Comparison of ENCODE assay signal across 7 mouse cellular contexts in the genomic region with DNA sequence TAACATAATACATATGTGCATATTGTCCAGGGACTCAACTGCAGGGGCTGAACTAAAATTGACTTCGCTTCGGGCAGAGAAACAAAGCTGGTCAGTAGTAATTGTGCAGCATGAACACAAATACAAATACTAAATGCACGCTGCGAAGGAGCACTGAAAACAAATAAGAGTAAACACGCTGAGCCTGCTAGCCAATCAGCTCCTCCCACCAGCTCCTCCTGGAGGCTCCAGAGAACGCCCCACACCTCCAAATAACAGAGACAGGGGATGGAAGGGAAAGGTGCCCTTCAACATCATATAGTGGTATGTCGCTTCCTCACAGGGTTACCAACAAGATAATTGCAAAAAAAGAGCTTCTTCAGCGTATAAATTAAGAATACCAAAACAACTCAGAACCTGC.
DNase-seq lines count a peak whose midpoint lies in the region; ATAC-seq and TF ChIP-seq lines count a peak whose summit lies in the region.

No protein-coding gene starts in this region.

- no peaks in the 10 kb centered on the region for H3K27me3 ChIP-seq in C2C12 (ENCODE audit: control insufficient read depth, insufficient read depth, insufficient read length)
- no peaks in the 10 kb centered on the region for H3K27me3 ChIP-seq in forebrain, embryonic 12.5 days
- no peaks in the 10 kb centered on the region for H3K27me3 ChIP-seq in midbrain, embryonic 10.5 days (ENCODE audit: low read depth, poor library complexity, severe bottlenecking)
- no peaks in the 10 kb centered on the region for H3K27me3 ChIP-seq in thymus, adult 2 months (ENCODE audit: control insufficient read depth, insufficient read depth, low read length)

- H3K27ac ChIP-seq in bone marrow macrophage, adult 2 months (ENCODE audit: insufficient read depth, low read depth, low read length) = peak overlapping the region; percentile 76; the same call in 1 of the 2 replicates
- peak overlapping the region; percentile 93 for H3K27ac ChIP-seq in forebrain, embryonic 12.5 days
- H3K27ac ChIP-seq in midbrain, embryonic 10.5 days (replicated peaks) = peak overlapping the region; percentile 89
- peak overlapping the region; percentile 98 for H3K27ac ChIP-seq in thymus, adult 2 months (ENCODE audit: control insufficient read depth, insufficient read depth, low read length)

- peak; percentile 48 for ATAC-seq in forebrain, embryonic 12.5 days (ENCODE audit: low FRiP score)

- H3ac ChIP-seq in C2C12 (ENCODE audit: control insufficient read depth, insufficient read length, low read depth) = peak overlapping the region; percentile 40

- peaks cover 11% of the 10 kb centered on the region for H3K79me2 ChIP-seq in C2C12 (ENCODE audit: control insufficient read depth, insufficient read depth)

- TF ChIP-seq CTCF in C2C12 (IDR thresholded peaks at IDR 0.05; ENCODE audit: control insufficient read depth, insufficient read depth, insufficient read length) = no peak
- TF ChIP-seq CTCF in bone marrow macrophage, adult 2 months (IDR thresholded peaks at IDR 0.05; ENCODE audit: low read depth, low read length) = no peak
- no peak for TF ChIP-seq CTCF in thymus, adult 2 months (IDR thresholded peaks at IDR 0.05; ENCODE audit: borderline replicate concordance, control insufficient read depth, extremely low read depth, insufficient read depth, low read length, poor library complexity)

- no peaks in the 10 kb centered on the region for H3K36me3 ChIP-seq in C2C12 (ENCODE audit: control insufficient read depth, insufficient read depth)
- H3K36me3 ChIP-seq in forebrain, embryonic 12.5 days (replicated peaks) = no peaks in the 10 kb centered on the region
- no peaks in the 10 kb centered on the region for H3K36me3 ChIP-seq in midbrain, embryonic 10.5 days
- H3K36me3 ChIP-seq in thymus, adult 2 months (ENCODE audit: control insufficient read depth, insufficient read depth, low read length) = no peaks in the 10 kb centered on the region

- TF ChIP-seq POLR2A in bone marrow macrophage, adult 2 months (IDR thresholded peaks at IDR 0.05; ENCODE audit: borderline replicate concordance, low read depth, low read length) = no peak
- no peak for TF ChIP-seq POLR2A in thymus, adult 2 months (IDR thresholded peaks at IDR 0.05; ENCODE audit: control insufficient read depth, extremely low read depth, insufficient read depth, low read length, poor library complexity)

- peaks cover 35% of the 10 kb centered on the region for H3K4me1 ChIP-seq in bone marrow macrophage, adult 2 months (ENCODE audit: control insufficient read depth, insufficient read depth, low read length)
- H3K4me1 ChIP-seq in forebrain, embryonic 12.5 days = peaks cover 53% of the 10 kb centered on the region
- peaks cover 68% of the 10 kb centered on the region for H3K4me1 ChIP-seq in midbrain, embryonic 10.5 days
- H3K4me1 ChIP-seq in thymus, adult 2 months (replicated peaks; ENCODE audit: control insufficient read depth, insufficient read depth, low read length) = peaks cover 19% of the 10 kb centered on the region

- H3K4me2 ChIP-seq in forebrain, embryonic 12.5 days = peak overlapping the region; percentile 49

- no peak overlapping the region; the same call in 1 of the 2 replicates for H3K9ac ChIP-seq in forebrain, embryonic 12.5 days

- WGBS in forebrain, embryonic 12.5 days = 14% methylated on average over 8 of the region's 8 CpGs
- WGBS in midbrain, embryonic 10.5 days = 34% methylated on average over 8 of the region's 8 CpGs
- 47% methylated on average over 8 of the region's 8 CpGs for WGBS in thymus, adult 2 months

- H3K79me3 ChIP-seq in C2C12 (ENCODE audit: low read depth) = peaks cover 6% of the 10 kb centered on the region

- H3K9me3 ChIP-seq in forebrain, embryonic 12.5 days = no peaks in the 10 kb centered on the region
- no peaks in the 10 kb centered on the region for H3K9me3 ChIP-seq in midbrain, embryonic 10.5 days (replicated peaks)

- peak; percentile 17 to 44 for DNase-seq in kidney, postnatal 4 days
- DNase-seq in midbrain, embryonic 10.5 days (ENCODE audit: low spot score) = peak; percentile 24
- DNase-seq in thymus, adult 2 months = peak; percentile 46
- DNase-seq in c-Kit-positive CD71-positive TER-119-positive erythroid progenitor cells, embryonic 14.5 days (ENCODE audit: low spot score) = no peak

- peak overlapping the region; percentile 14 for H3K4me3 ChIP-seq in C2C12 (ENCODE audit: insufficient read depth, poor library complexity, severe bottlenecking)
- no peak overlapping the region for H3K4me3 ChIP-seq in bone marrow macrophage, adult 2 months (ENCODE audit: insufficient read depth, low read length)
- H3K4me3 ChIP-seq in forebrain, embryonic 12.5 days (replicated peaks) = peak overlapping the region; percentile 15; the same call in 1 of the 2 replicates
- peak overlapping the region; percentile 33; the same call in 1 of the 2 replicates for H3K4me3 ChIP-seq in midbrain, embryonic 10.5 days
- peak overlapping the region; percentile 18 for H3K4me3 ChIP-seq in thymus, adult 2 months (ENCODE audit: control insufficient read depth, insufficient read depth, low read length)

TF ChIP-seq in C2C12, 6 proteins besides CTCF, POLR2A, EP300 and RAD21:
- TF ChIP-seq MYOG (IDR thresholded peaks at IDR 0.05; ENCODE audit: control insufficient read depth, extremely low read depth, insufficient read length) (no peak), CEBPB (IDR thresholded peaks at IDR 0.05; ENCODE audit: low read depth) (no peak), MYOD1 (IDR thresholded peaks at IDR 0.05; ENCODE audit: control insufficient read depth, insufficient read length, low read depth) (no peak), USF1 (IDR thresholded peaks at IDR 0.05; ENCODE audit: low read depth) (no peak), MAX (IDR thresholded peaks at IDR 0.05) (no peak), FOSL1 (IDR thresholded peaks at IDR 0.05; ENCODE audit: insufficient read depth, low read length, poor library complexity, severe bottlenecking) (no peak)
